Mouse (Mus musculus): ENCODE results near the gene Zup1. TPM values are rescaled to one million over a fixed set of nuclear protein-coding genes. Genes with fewer than 3 reads are reported as not detected.

Zup1 gene
- total and polyA plus RNA-seq, 2 experiments from 2014 or later, result 11.1 to 13.9 TPM

GRCm38 (mm10) chr10:33872672-33873398 lies 78.2 kb downstream of the Zup1 start:
- Histone ChIP-seq H3K9ac (replicated peaks; ENCODE audit: low read length) (no peak overlapping the region), H3K4me2 (ENCODE audit: low read depth, low read length) (no peak overlapping the region), H3K4me1 (ENCODE audit: insufficient read depth, low read length) (no peaks in the 10 kb centered on the region), H3K27me3 (ENCODE audit: insufficient read depth, low read length) (no peaks in the 10 kb centered on the region), H3K36me3 (ENCODE audit: insufficient read depth, low read length) (no peaks in the 10 kb centered on the region), H3K9me3 (ENCODE audit: low read length) (no peaks in the 10 kb centered on the region), H3K4me3 (ENCODE audit: low read length) (no peak overlapping the region), H3K27ac (no peak overlapping the region)
- ATAC-seq (no peak), DNase-seq (ENCODE audit: low spot score) (no peak)
- 85% methylated on average over 2 of the region's 2 CpGs for WGBS
- no peak for TF ChIP-seq CTCF (IDR thresholded peaks at IDR 0.05; ENCODE audit: low read depth)

GRCm38 (mm10) chr10:33870441-33870840 lies 80.6 kb downstream of the Zup1 start:
- TF ChIP-seq CTCF (IDR thresholded peaks at IDR 0.05; ENCODE audit: low read depth), result no peak
- no peak overlapping the region for H3K9ac ChIP-seq (replicated peaks; ENCODE audit: low read length)
- ATAC-seq (no peak), DNase-seq (ENCODE audit: low spot score) (no peak)
- no peaks in the 10 kb centered on the region for H3K36me3 ChIP-seq (ENCODE audit: insufficient read depth, low read length)
- H3K27ac ChIP-seq, result no peak overlapping the region
- no peak overlapping the region for H3K4me3 ChIP-seq (ENCODE audit: low read length)
- H3K27me3 ChIP-seq (ENCODE audit: insufficient read depth, low read length), result no peaks in the 10 kb centered on the region
- no peaks in the 10 kb centered on the region for H3K4me1 ChIP-seq (ENCODE audit: insufficient read depth, low read length)
- no peak overlapping the region for H3K4me2 ChIP-seq (ENCODE audit: low read depth, low read length)
- 10% methylated on average over 1 of the region's 1 CpGs for WGBS
- H3K9me3 ChIP-seq (ENCODE audit: low read length), result no peaks in the 10 kb centered on the region

Other genes with a start within 250 kb of the Zup1 start
- gene Sult3a2, start 164.6 kb downstream of the Zup1 start, total RNA-seq (2014; rRNA removed), result not detected in 2 replicates
- gene Sult3a2, start 164.6 kb downstream of the Zup1 start, polyA plus RNA-seq (2015; fragmentation: Nextera tagmentation; extraction: Ambion mirVana), result not detected in 2 replicates
- gene Sult3a1, start 93.5 kb downstream of the Zup1 start, total RNA-seq (2014; rRNA removed), result not detected in 2 replicates
- 0.14 TPM in 1 of 2 replicates, not detected in the other for gene Sult3a1, start 93.5 kb downstream of the Zup1 start, polyA plus RNA-seq (2015; fragmentation: Nextera tagmentation; extraction: Ambion mirVana)
- gene Rsph4a, start 46.2 kb downstream of the Zup1 start, total RNA-seq (2014; rRNA removed), result 0.97 and 2.2 TPM in 2 replicates
- 1.3 and 1.4 TPM in 2 replicates for gene Rsph4a, start 46.2 kb downstream of the Zup1 start, polyA plus RNA-seq (2015; fragmentation: Nextera tagmentation; extraction: Ambion mirVana)
- 110 TPM in 2 replicates for gene Rwdd1, start 68.4 kb upstream of the Zup1 start, total RNA-seq (2014; rRNA removed)
- gene Rwdd1, start 68.4 kb upstream of the Zup1 start, polyA plus RNA-seq (2015; fragmentation: Nextera tagmentation; extraction: Ambion mirVana), result 169 and 177 TPM in 2 replicates
- not detected in 2 replicates for gene Trappc3l, start 86.3 kb upstream of the Zup1 start, total RNA-seq (2014; rRNA removed)
- not detected in 2 replicates for gene Trappc3l, start 86.3 kb upstream of the Zup1 start, polyA plus RNA-seq (2015; fragmentation: Nextera tagmentation; extraction: Ambion mirVana)
- gene Calhm4, start 93.0 kb upstream of the Zup1 start, total RNA-seq (2014; rRNA removed), result not detected in 2 replicates
- not detected in 2 replicates for gene Calhm4, start 93.0 kb upstream of the Zup1 start, polyA plus RNA-seq (2015; fragmentation: Nextera tagmentation; extraction: Ambion mirVana)
- 0.72 and 0.94 TPM in 2 replicates for gene Calhm5, start 145.2 kb upstream of the Zup1 start, total RNA-seq (2014; rRNA removed)
- gene Calhm5, start 145.2 kb upstream of the Zup1 start, polyA plus RNA-seq (2015; fragmentation: Nextera tagmentation; extraction: Ambion mirVana), result 0.72 and 0.79 TPM in 2 replicates
- 0.16 and 2.6 TPM in 2 replicates for gene Calhm6, start 176.7 kb upstream of the Zup1 start, total RNA-seq (2014; rRNA removed)
- 1.1 and 1.5 TPM in 2 replicates for gene Calhm6, start 176.7 kb upstream of the Zup1 start, polyA plus RNA-seq (2015; fragmentation: Nextera tagmentation; extraction: Ambion mirVana)

All from hindbrain, postnatal 0 days (tissue).